Mouse (Mus musculus) E14TG2a.4 (cell line): ENCODE measurements around the gene Iba57.

ENCODE experiments used
- CTCF ChIP-seq: conservative IDR thresholded peaks from 2 replicates; pipeline ENCODE4 v1.5.1; 2014; ENCODE audit warnings: low read length
- NANOG ChIP-seq: IDR thresholded peaks from 2 replicates; pipeline ENCODE4 v1.6.1; 2014; ENCODE audit warnings: borderline replicate concordance, low read length, mixed read lengths
- POU5F1 ChIP-seq: IDR thresholded peaks from 2 replicates; pipeline ENCODE4 v1.6.1; 2014; ENCODE audit warnings: low read length, borderline replicate concordance

GRCm38 (mm10) chr11:59159558-59159957 is 4.0 kb downstream of the Iba57 start:
- TF ChIP-seq CTCF (no peak), NANOG (no peak), POU5F1 (no peak)
